Mouse (Mus musculus) forebrain, postnatal 0 days (tissue): ENCODE results near the gene Nup107. TPM values are rescaled to one million over a fixed set of nuclear protein-coding genes. Genes with fewer than 3 reads are reported as not detected.

Experiments used
- ATAC-seq: fragments of 200-750 bp; cut with Nextera tagmentation; 2 replicates; pipeline ENCODE4 v1.8.0; 2017; ENCODE audit warnings: mild to moderate bottlenecking, moderate library complexity
- DNase-seq: peaks from one replicate; pipeline ENCODE4 v3.0.0-alpha.2; 2015
- H3K27ac ChIP-seq: fragments of 300-500 bp; sonication (generic); 2 replicates; pipeline ENCODE4 v1.5.1; 2014; ENCODE audit warnings: low read depth, mild to moderate bottlenecking, antibody characterized with exemption, low read length, moderate library complexity, mixed read lengths
- H3K27me3 ChIP-seq: fragments of 300-500 bp; sonication (generic); 2 replicates; pipeline ENCODE4 v1.6.1; 2014; ENCODE audit warnings: mild to moderate bottlenecking, low read length, mixed read lengths; ENCODE audit not compliant: insufficient read depth
- H3K36me3 ChIP-seq: fragments of 300-500 bp; sonication (generic); 2 replicates; pipeline ENCODE4 v1.6.1; 2014; ENCODE audit warnings: mild to moderate bottlenecking, moderate library complexity; ENCODE audit not compliant: insufficient read depth
- H3K4me1 ChIP-seq: fragments of 300-500 bp; sonication (generic); 2 replicates; pipeline ENCODE4 v1.6.1; 2014; ENCODE audit warnings: antibody characterized with exemption; ENCODE audit not compliant: insufficient read depth
- H3K4me2 ChIP-seq: fragments of 300-500 bp; sonication (generic); 2 replicates; pipeline ENCODE4 v1.6.1; 2014; ENCODE audit warnings: low read depth, mild to moderate bottlenecking, moderate library complexity
- H3K4me3 ChIP-seq: fragments of 300-500 bp; sonication (generic); 2 replicates; pipeline ENCODE4 v1.5.1; 2014; ENCODE audit warnings: low read depth, low read length, mixed read lengths
- H3K9ac ChIP-seq: fragments of 300-500 bp; sonication (generic); 2 replicates; pipeline ENCODE4 v1.6.1; 2014; ENCODE audit warnings: mild to moderate bottlenecking
- H3K9me3 ChIP-seq: fragments of 300-500 bp; sonication (generic); 2 replicates; pipeline ENCODE4 v1.6.1; 2016; ENCODE audit warnings: low read length
- CTCF ChIP-seq: sonication (generic); IDR thresholded peaks from 2 replicates; pipeline ENCODE4 v1.5.1; 2016; ENCODE audit warnings: antibody characterized with exemption, control low read depth, low read depth
- WGBS: fragments of 180-500 bp; shearing (Covaris S2); extraction: QIAGEN DNeasy Blood & Tissue Kit; methylation state at CpG from one replicate; pipeline ENCODE4 v1.1.7; 2014; 5-methylcytosine and 5-hydroxymethylcytosine counted together
- polyA plus RNA-seq: library from polyadenylated mRNA; unstranded; fragments of >200 nt; fragmentation: Nextera tagmentation; extraction: Ambion mirVana; gene quantifications from 2 replicates; pipeline ENCODE4 v1.2.1, GENCODE M21; 2015
- total RNA-seq: library from RNA; depleted of rRNA; stranded (reverse); fragments of >200 nt; gene quantifications from 2 replicates; pipeline ENCODE4 v1.2.3, GENCODE M21; 2014

Gene Nup107
- total and polyA plus RNA-seq, 2 experiments from 2014 or later: 27.1 to 38.8 TPM

GRCm38 (mm10) chr10:117755086-117755798 lies 37.3 kb downstream of the Nup107 start:
- DNase-seq (no peak), ATAC-seq (no peak)
- H3K4me3 ChIP-seq: no peak overlapping the region
- H3K4me1 ChIP-seq: no peaks in the 10 kb centered on the region
- no peak overlapping the region for H3K27ac ChIP-seq
- H3K27me3 ChIP-seq: no peaks in the 10 kb centered on the region
- no peak overlapping the region for H3K9ac ChIP-seq
- H3K36me3 ChIP-seq: peaks cover 69% of the 10 kb centered on the region
- TF ChIP-seq CTCF: no peak
- WGBS: 88% methylated on average over 13 of the region's 13 CpGs
- no peaks in the 10 kb centered on the region for H3K9me3 ChIP-seq
- H3K4me2 ChIP-seq: no peak overlapping the region

- no peak for TF ChIP-seq CTCF
- Histone ChIP-seq H3K9ac (no peak overlapping the region), H3K4me1 (no peaks in the 10 kb centered on the region), H3K4me3 (no peak overlapping the region), H3K27ac (no peak overlapping the region), H3K4me2 (no peak overlapping the region), H3K27me3 (no peaks in the 10 kb centered on the region), H3K36me3 (peaks cover 68% of the 10 kb centered on the region), H3K9me3 (no peaks in the 10 kb centered on the region)
- WGBS: 95% methylated on average over 7 of the region's 7 CpGs
- ATAC-seq (no peak), DNase-seq (no peak)
These were observed 37.9 kb downstream of the Nup107 start for GRCm38 (mm10) chr10:117754609-117754940.

- H3K9ac ChIP-seq: no peak overlapping the region
- WGBS: 97% methylated on average over 8 of the region's 8 CpGs
- no peaks in the 10 kb centered on the region for H3K27me3 ChIP-seq
- H3K4me1 ChIP-seq: no peaks in the 10 kb centered on the region
- no peak overlapping the region for H3K4me3 ChIP-seq
- DNase-seq (no peak), ATAC-seq (no peak)
- H3K36me3 ChIP-seq: peaks cover 65% of the 10 kb centered on the region
- H3K27ac ChIP-seq: no peak overlapping the region
- H3K4me2 ChIP-seq: no peak overlapping the region
- TF ChIP-seq CTCF: no peak
- no peaks in the 10 kb centered on the region for H3K9me3 ChIP-seq
These were observed 38.5 kb downstream of the Nup107 start for GRCm38 (mm10) chr10:117753711-117754608.

GRCm38 (mm10) chr10:117752851-117753647 lies 39.5 kb downstream of the Nup107 start:
- no peak overlapping the region for H3K9ac ChIP-seq
- H3K27me3 ChIP-seq: no peaks in the 10 kb centered on the region
- H3K36me3 ChIP-seq: peaks cover 60% of the 10 kb centered on the region
- no peak overlapping the region for H3K27ac ChIP-seq
- H3K4me1 ChIP-seq: no peaks in the 10 kb centered on the region
- ATAC-seq (no peak), DNase-seq (no peak)
- H3K9me3 ChIP-seq: no peaks in the 10 kb centered on the region
- no peak overlapping the region for H3K4me3 ChIP-seq
- 98% methylated on average over 5 of the region's 5 CpGs for WGBS
- H3K4me2 ChIP-seq: no peak overlapping the region
- no peak for TF ChIP-seq CTCF

- H3K4me3 ChIP-seq: no peak overlapping the region
- H3K36me3 ChIP-seq: peaks cover 55% of the 10 kb centered on the region
- TF ChIP-seq CTCF: no peak
- H3K9me3 ChIP-seq: no peaks in the 10 kb centered on the region
- no peak overlapping the region for H3K27ac ChIP-seq
- DNase-seq (no peak), ATAC-seq (no peak)
- H3K27me3 ChIP-seq: no peaks in the 10 kb centered on the region
- 98% methylated on average over 7 of the region's 7 CpGs for WGBS
- no peaks in the 10 kb centered on the region for H3K4me1 ChIP-seq
- no peak overlapping the region for H3K9ac ChIP-seq
- no peak overlapping the region for H3K4me2 ChIP-seq
These were observed 40.1 kb downstream of the Nup107 start for GRCm38 (mm10) chr10:117752304-117752821.

GRCm38 (mm10) chr10:117751744-117752143 lies 40.8 kb downstream of the Nup107 start:
- DNase-seq: no peak
- 97% methylated on average over 6 of the region's 6 CpGs for WGBS
- Histone ChIP-seq H3K27ac (no peak overlapping the region), H3K27me3 (no peaks in the 10 kb centered on the region), H3K4me1 (no peaks in the 10 kb centered on the region), H3K4me2 (no peak overlapping the region), H3K4me3 (no peak overlapping the region), H3K9me3 (no peaks in the 10 kb centered on the region), H3K9ac (no peak overlapping the region), H3K36me3 (peaks cover 49% of the 10 kb centered on the region)
- ATAC-seq: no peak
- no peak for TF ChIP-seq CTCF

GRCm38 (mm10) chr10:117751282-117751610 lies 41.3 kb downstream of the Nup107 start:
- ATAC-seq: no peak
- DNase-seq: no peak
- Histone ChIP-seq H3K9me3 (no peaks in the 10 kb centered on the region), H3K4me3 (no peak overlapping the region), H3K9ac (no peak overlapping the region), H3K36me3 (peaks cover 45% of the 10 kb centered on the region), H3K4me1 (no peaks in the 10 kb centered on the region), H3K27ac (no peak overlapping the region), H3K4me2 (no peak overlapping the region), H3K27me3 (no peaks in the 10 kb centered on the region)
- WGBS: 98% methylated on average over 14 of the region's 14 CpGs
- no peak for TF ChIP-seq CTCF
